Mouse (Mus musculus) natural killer cell, adult 2 months (primary cell): ENCODE measurements around the gene Strc.
A peak's percentile ranks its signal among the peaks of the same experiment; 100 is the strongest.
"Not testable (repeated sequence)": the region's sequence is repeated elsewhere in the genome, so short reads cannot be mapped to it uniquely, and the experiment has no call there.

Source experiments
- DNase-seq, 2 experiments: peaks; one replicate each; pipeline ENCODE4 v3.0.0; 2022; ENCODE audit warnings: low spot score in 2 of 2

Gene Strc

GRCm38 (mm10) chr2:121386961-121387575 lies at the start of gene Strc:
Gene Strc (minus strand): TSS chr2:121387168.
- DNase-seq, result not testable (repeated sequence)

- DNase-seq, result no peak
Observed at GRCm38 (mm10) chr2:121434854-121435253, 47.9 kb upstream of the Strc start.

GRCm38 (mm10) chr2:121425890-121426289 lies 38.9 kb upstream of the Strc start:
- DNase-seq, result no peak

GRCm38 (mm10) chr2:121423166-121423565 lies 36.2 kb upstream of the Strc start:
- no peak for DNase-seq

GRCm38 (mm10) chr2:121418476-121418875 lies 31.5 kb upstream of the Strc start:
- no peak for DNase-seq

- DNase-seq, result no peak
Observed at GRCm38 (mm10) chr2:121416356-121416755, 29.4 kb upstream of the Strc start.

- DNase-seq, result no peak
Observed at GRCm38 (mm10) chr2:121415591-121415990, 28.6 kb upstream of the Strc start.

GRCm38 (mm10) chr2:121415103-121415502 lies 28.1 kb upstream of the Strc start:
- DNase-seq, result no peak

- DNase-seq, result peak; percentile 43 to 50
Observed at GRCm38 (mm10) chr2:121414139-121414685, 27.2 kb upstream of the Strc start.

GRCm38 (mm10) chr2:121413387-121414042 lies 26.5 kb upstream of the Strc start, which contains the start of the genes Pdia3 and Catsper2:
Gene Pdia3 (plus strand): TSS chr2:121413775.
Gene Catsper2 (minus strand): TSS chr2:121413792.
- peak; percentile 91 to 92 for DNase-seq

GRCm38 (mm10) chr2:121412843-121413386 lies 25.9 kb upstream of the Strc start:
- DNase-seq, result no peak

- DNase-seq, result peak; percentile 41 to 71
Observed at GRCm38 (mm10) chr2:121408160-121408559, 21.2 kb upstream of the Strc start.

- no peak for DNase-seq
Observed at GRCm38 (mm10) chr2:121403296-121403695, 16.3 kb upstream of the Strc start.

- DNase-seq, result peak; percentile 56 to 72
Observed at GRCm38 (mm10) chr2:121396624-121397023, 9.7 kb upstream of the Strc start.

GRCm38 (mm10) chr2:121374766-121375165 lies 12.2 kb downstream of the Strc start:
- no peak for DNase-seq

- no peak for DNase-seq
Observed at GRCm38 (mm10) chr2:121372266-121372665, 14.7 kb downstream of the Strc start.

- DNase-seq, result no peak
Observed at GRCm38 (mm10) chr2:121370921-121371320, 16.0 kb downstream of the Strc start.

GRCm38 (mm10) chr2:121368831-121369230 lies 18.1 kb downstream of the Strc start:
- no peak for DNase-seq

- DNase-seq, result no peak
Observed at GRCm38 (mm10) chr2:121363656-121364055, 23.3 kb downstream of the Strc start.

- DNase-seq, result no peak
Observed at GRCm38 (mm10) chr2:121359461-121359860, 27.5 kb downstream of the Strc start.

GRCm38 (mm10) chr2:121358381-121358780 lies 28.6 kb downstream of the Strc start:
- DNase-seq, result peak in 1 of 2 experiments; percentile 39

- no peak for DNase-seq
Observed at GRCm38 (mm10) chr2:121357961-121358360, 29.0 kb downstream of the Strc start.

- no peak for DNase-seq
Observed at GRCm38 (mm10) chr2:121357494-121357893, 29.5 kb downstream of the Strc start, which contains the start of gene Ckmt1. Gene Ckmt1 (plus strand): TSS chr2:121357714.
